Mouse (Mus musculus) cerebellum, adult 11-12 months (tissue): Measurements from ENCODE around the gene Olfr1495.
"Not testable (repeated sequence)": the region's sequence is repeated elsewhere in the genome, so short reads cannot be mapped to it uniquely, and the experiment has no call there.

ENCODE experiments used
- DNase-seq: peaks from one replicate; pipeline ENCODE4 v3.0.0; 2022

Gene Olfr1495

DNA sequence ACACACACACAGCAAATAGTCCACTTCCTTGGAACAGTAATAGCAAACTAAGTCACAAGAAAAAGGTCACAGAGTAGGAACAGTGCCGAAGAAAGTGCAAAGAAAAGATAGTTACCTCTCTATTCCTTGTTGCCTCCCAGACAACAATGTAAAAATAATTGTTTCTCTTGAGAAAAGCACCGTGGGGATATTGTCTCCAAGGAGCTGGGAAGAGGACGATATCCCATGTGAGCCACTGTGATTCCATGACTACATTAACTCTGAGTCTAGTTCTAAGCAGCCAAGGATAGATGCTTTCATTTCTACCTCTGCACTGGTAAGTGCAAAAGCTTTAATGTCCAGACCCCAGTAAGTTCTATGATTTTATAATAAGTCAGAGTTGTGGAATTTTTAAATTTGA, at the start of gene Olfr1495:
Gene Olfr1495 (plus strand): TSS at position 301 of the 400 bp plus-strand sequence.
- DNase-seq, result no peak

GRCm38 (mm10) chr19:13722978-13723377, 41.4 kb upstream of the Olfr1495 start, which contains the start of gene Olfr1493-ps1:
Olfr1493-ps1 (plus strand) TSS chr19:13723278.
- DNase-seq, result no peak

- DNase-seq, result no peak
Observed at GRCm38 (mm10) chr19:13739428-13739827, 25.0 kb upstream of the Olfr1495 start, which contains the start of gene Olfr1494. Olfr1494 (plus strand) TSS chr19:13739728.

DNA sequence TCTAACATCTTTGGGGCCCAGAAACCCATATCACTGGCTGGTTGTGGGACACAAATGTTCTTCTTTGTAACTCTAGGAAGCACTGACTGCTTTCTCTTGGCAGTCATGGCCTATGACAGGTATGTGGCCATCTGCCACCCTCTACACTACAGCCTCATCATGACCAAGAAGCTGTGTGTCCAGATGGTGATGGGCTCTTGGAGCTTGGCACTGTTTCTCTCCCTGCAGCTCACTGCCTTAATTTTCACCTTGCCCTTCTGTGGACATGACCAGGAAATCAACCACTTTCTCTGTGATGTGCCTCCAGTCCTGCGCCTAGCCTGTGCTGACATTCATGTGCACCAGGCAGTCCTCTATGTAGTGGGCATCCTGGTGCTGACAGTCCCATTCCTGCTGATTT, 15.0 kb upstream of the Olfr1495 start:
- DNase-seq, result peak; percentile 52

DNA sequence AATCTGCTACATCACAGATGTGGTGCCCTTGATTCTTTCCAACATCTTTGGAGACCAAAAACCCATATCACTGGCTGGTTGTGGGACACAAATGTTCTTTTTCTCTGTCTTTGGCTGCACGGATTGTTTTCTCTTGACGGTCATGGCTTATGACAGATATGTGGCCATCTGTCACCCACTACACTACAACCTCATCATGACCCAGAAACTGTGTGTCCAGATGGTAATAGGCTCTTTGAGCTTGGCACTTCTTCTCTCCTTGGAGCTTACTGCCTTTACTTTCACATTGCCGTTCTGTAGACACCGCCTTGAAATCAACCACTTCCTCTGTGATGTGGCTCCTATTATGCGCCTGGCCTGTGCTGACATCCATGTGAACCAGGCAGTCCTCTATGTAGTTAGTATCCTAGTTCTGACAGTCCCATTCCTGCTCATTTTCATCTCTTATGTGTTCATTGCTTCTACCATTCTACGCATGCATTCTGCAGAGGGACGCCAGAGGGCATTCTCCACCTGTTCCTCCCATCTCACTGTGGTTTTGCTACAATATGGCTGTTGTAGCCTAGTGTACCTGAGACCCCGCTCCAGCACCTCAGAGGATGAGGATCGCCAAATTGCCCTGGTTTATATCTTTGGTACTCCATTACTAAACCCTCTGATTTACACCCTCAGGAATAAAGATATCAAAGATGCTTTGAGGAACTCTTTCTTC, 4.3 kb downstream of the Olfr1495 start:
- peak; percentile 38 for DNase-seq

DNA sequence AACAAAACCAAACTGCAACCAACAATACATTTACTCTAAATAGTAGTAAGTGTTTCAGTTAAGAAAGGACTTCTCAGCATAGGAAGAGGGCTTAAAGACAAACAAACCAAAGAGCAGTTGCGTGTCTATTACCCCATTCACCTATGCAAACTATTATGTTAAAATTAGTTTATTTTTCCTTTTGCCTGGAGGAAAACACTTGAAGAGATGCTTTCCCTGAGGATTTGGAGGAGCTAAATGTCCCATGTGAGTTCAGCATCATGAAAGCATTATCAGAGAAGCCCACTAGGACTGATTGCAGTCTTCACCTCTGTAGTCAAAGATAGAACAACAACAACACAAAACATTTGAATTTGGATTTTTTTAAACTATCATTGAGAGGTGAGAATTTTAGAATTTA, 13.2 kb downstream of the Olfr1495 start, which contains the start of gene Olfr1496:
Gene Olfr1496 (plus strand): TSS at position 301 of the 400 bp plus-strand sequence.
- no peak for DNase-seq

DNA sequence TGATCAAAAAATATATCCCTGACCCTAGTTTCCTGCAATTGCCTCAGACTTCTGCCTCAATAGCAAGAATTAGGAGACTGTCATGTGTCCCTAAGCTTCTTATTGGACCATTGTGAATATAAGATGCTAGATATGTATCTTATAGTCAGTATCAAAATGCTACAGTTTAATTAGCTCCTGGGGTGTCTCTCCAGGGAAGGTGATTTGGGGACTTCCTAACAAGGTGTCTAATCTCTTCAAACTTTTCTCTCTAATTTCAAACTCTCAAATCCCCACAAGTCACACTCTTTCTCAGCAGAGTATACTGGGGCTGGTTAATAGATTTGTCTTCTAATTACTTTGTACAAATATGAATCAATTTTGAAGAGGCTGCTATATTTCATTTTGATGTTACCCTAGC, 33.7 kb downstream of the Olfr1495 start, which contains the start of gene Olfr1497:
Gene Olfr1497 (minus strand): TSS at position 101 of the 400 bp plus-strand sequence.
- DNase-seq, result no peak

DNA sequence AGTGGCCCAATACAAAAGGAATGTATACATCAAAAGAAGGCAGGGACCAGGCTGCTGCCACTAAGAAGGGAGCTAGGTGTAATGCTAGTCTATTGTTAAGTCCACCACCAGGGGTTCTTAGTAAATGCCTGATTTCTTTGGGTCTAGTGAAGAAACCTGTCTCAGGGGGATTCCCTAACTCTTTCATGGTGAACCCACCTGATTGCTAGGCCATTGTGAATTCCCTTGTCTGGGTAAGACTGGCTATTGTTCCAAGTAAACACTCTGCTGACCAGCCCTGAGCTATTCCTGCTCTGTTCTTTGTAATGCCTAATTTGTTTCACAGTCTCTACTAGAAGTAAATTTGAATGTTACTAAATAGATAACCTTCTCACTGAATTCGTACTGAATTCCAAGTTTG, 41.1 kb downstream of the Olfr1495 start:
- not testable (repeated sequence) for DNase-seq

GRCm38 (mm10) chr19:13812823-13813222, 48.4 kb downstream of the Olfr1495 start:
- DNase-seq, result no peak

GRCm38 (mm10) chr19:13818827-13819226, 54.4 kb downstream of the Olfr1495 start:
- DNase-seq, result no peak

DNA sequence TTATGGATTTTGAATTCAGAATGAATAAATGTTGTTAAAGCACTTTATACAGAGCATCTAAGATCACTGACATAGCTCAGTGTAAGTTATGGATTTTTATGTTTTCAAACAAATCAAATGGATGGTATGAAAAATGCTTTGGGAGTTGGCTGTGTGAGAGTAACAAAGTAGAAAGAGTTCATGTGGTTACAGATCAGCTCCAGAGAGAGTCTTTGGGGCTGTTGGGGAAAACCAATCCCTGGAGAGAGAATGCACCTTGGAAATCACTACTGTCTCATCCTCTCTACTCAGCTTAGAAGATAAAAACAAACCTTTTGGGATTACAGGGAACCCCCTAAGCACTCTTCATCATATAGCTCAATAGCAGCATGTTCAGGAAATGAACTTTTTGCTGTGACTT, 54.9 kb downstream of the Olfr1495 start, which contains the start of gene Olfr1499:
Gene Olfr1499 (minus strand): TSS at position 101 of the 400 bp plus-strand sequence.
- no peak for DNase-seq
